Mouse (Mus musculus) ES-Bruce4 (cell line): ENCODE data around the gene Wnk2. TPM values are rescaled to one million over a fixed set of nuclear protein-coding genes. Genes with fewer than 3 reads are reported as not detected.
A peak's percentile ranks its signal among the peaks of the same experiment; 100 is the strongest.

Experiments used
- H3K27ac ChIP-seq: 2 replicates; pipeline ENCODE4 v1.5.1; 2012; ENCODE audit warnings: low read length, inconsistent platforms; ENCODE audit not compliant: insufficient read depth
- H3K27me3 ChIP-seq: 2 replicates; pipeline ENCODE4 v1.6.1; 2012; ENCODE audit warnings: mild to moderate bottlenecking, low read length, inconsistent platforms; ENCODE audit not compliant: control insufficient read depth, poor library complexity, insufficient read depth, severe bottlenecking
- H3K36me3 ChIP-seq: 2 replicates; pipeline ENCODE4 v1.6.1; 2012; ENCODE audit warnings: inconsistent platforms, mild to moderate bottlenecking, low read length, moderate library complexity; ENCODE audit not compliant: control insufficient read depth, poor library complexity, insufficient read depth, severe bottlenecking
- H3K4me1 ChIP-seq: one replicate; pipeline ENCODE4 v1.8.1; 2011; ENCODE audit warnings: low read length; ENCODE audit not compliant: control insufficient read depth, insufficient read depth
- H3K4me3 ChIP-seq: 2 replicates; pipeline ENCODE4 v1.5.1; 2011; ENCODE audit warnings: low read depth, mild to moderate bottlenecking, low read length
- H3K9ac ChIP-seq: 2 replicates; pipeline ENCODE4 v1.6.1; 2012; ENCODE audit warnings: low read depth, mild to moderate bottlenecking, inconsistent platforms; ENCODE audit not compliant: poor library complexity, severe bottlenecking
- H3K9me3 ChIP-seq: replicated peaks from 2 replicates; pipeline ENCODE4 v1.6.1; 2012; ENCODE audit warnings: mild to moderate bottlenecking, low read length, inconsistent platforms; ENCODE audit not compliant: control insufficient read depth, poor library complexity, insufficient read depth, severe bottlenecking
- CTCF ChIP-seq: IDR thresholded peaks from one replicate; pipeline ENCODE4 v1.8.1; 2011; ENCODE audit warnings: low read depth, low read length
- EP300 ChIP-seq: IDR thresholded peaks from 2 replicates; pipeline ENCODE4 v1.6.1; 2011; ENCODE audit warnings: low read depth, low read length; ENCODE audit not compliant: insufficient read depth
- POLR2A ChIP-seq: IDR thresholded peaks from one replicate; pipeline ENCODE4 v1.8.1; 2011; ENCODE audit warnings: low read length; ENCODE audit not compliant: insufficient read depth
- polyA plus RNA-seq: library from polyadenylated mRNA; stranded (reverse); fragments of >200 nt; gene quantifications from 2 replicates; pipeline ENCODE4 v1.2.4, GENCODE M21; 2011; ENCODE audit warnings: low read depth; ENCODE audit not compliant: missing spikeins, insufficient read depth, insufficient read length

Gene Wnk2
- polyA plus RNA-seq, 1 experiment: 7.9 TPM

DNA sequence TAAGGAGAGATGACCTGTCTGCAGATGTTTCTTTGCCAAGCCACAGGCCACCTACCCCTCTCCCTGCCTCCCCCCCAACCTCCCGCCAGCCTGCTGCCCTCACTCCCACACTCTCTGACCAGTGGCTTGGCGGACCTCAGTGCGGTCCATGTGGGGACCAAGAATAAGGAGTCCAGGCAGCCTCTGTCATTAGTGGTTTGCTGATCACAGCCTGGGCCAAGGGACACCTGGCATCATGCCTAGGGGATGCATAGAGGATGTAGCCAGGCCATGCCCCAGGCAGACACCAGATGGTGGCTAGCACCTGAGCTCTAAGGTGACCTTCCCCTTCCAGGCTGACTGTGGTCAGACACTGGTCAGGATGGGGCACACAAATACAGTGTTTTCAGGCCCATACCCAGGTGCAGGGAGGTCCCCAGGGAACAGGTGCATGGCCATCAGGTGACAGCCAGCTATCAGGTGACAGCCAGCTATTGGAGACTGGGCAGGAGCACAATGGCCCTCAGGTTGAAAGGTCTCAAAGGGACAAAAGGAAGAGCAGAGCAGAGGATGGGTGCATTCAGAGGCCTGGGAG lies 33.7 kb upstream of the Wnk2 start:
- Histone ChIP-seq H3K27me3 (no peaks in the 10 kb centered on the region), H3K9me3 (no peaks in the 10 kb centered on the region), H3K9ac (no peak overlapping the region), H3K4me3 (no peak overlapping the region), H3K27ac (no peak overlapping the region), H3K4me1 (peaks cover 13% of the 10 kb centered on the region), H3K36me3 (no peaks in the 10 kb centered on the region)
- TF ChIP-seq EP300: peak; percentile 98
- no peak for TF ChIP-seq POLR2A

DNA sequence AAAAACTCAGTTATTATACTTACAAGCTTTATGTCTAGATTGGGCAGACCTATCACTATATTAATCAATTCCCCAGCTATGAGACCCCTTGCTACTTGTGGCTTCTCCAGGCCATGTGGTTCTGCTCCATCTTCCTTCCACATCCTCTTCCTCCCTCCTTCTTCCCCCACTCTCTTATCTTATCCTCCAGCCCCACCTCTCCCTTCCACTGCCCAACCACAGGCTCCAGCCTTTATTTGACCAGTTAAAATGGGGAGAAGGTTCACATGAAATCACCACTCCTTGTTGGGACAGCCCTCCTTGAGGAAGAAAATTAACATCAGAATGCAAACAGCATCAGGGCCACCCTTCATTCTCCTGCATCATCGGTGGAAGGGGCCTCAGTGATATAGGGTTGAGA lies 32.9 kb upstream of the Wnk2 start:
- Histone ChIP-seq H3K4me1 (peaks cover 13% of the 10 kb centered on the region), H3K36me3 (no peaks in the 10 kb centered on the region), H3K9me3 (no peaks in the 10 kb centered on the region)

DNA sequence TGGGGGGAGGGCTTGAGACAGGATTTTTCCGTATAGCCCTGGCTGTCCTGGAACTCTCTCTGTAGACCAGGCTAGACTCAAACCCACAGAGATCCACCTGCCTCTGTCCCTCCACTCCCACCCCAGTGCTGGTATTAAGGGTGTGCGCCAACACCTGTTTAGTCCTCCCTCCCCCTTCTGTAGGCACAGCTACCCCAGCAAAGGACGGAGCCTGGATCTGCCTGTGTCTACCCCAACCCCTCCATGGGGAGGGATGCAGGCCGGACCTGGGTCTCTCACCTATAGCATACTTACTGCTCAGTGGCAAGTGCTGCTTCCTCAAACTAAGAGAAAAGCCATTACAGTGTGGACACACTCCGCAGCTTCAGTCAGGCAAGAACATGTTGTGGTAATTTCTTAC lies 32.5 kb upstream of the Wnk2 start:
- Histone ChIP-seq H3K4me3 (no peak overlapping the region), H3K27me3 (no peaks in the 10 kb centered on the region), H3K36me3 (no peaks in the 10 kb centered on the region), H3K9me3 (no peaks in the 10 kb centered on the region), H3K4me1 (peaks cover 13% of the 10 kb centered on the region), H3K9ac (no peak overlapping the region), H3K27ac (no peak overlapping the region)
- TF ChIP-seq EP300: no peak
- no peak for TF ChIP-seq POLR2A
- no peak for TF ChIP-seq CTCF

More for the DNA sequence above, 32.9 kb upstream of the Wnk2 start:
- H3K27ac ChIP-seq: no peak overlapping the region
- TF ChIP-seq CTCF (no peak), POLR2A (no peak), EP300 (no peak)
- no peak overlapping the region for H3K4me3 ChIP-seq
- H3K27me3 ChIP-seq: no peaks in the 10 kb centered on the region
- no peak overlapping the region for H3K9ac ChIP-seq

DNA sequence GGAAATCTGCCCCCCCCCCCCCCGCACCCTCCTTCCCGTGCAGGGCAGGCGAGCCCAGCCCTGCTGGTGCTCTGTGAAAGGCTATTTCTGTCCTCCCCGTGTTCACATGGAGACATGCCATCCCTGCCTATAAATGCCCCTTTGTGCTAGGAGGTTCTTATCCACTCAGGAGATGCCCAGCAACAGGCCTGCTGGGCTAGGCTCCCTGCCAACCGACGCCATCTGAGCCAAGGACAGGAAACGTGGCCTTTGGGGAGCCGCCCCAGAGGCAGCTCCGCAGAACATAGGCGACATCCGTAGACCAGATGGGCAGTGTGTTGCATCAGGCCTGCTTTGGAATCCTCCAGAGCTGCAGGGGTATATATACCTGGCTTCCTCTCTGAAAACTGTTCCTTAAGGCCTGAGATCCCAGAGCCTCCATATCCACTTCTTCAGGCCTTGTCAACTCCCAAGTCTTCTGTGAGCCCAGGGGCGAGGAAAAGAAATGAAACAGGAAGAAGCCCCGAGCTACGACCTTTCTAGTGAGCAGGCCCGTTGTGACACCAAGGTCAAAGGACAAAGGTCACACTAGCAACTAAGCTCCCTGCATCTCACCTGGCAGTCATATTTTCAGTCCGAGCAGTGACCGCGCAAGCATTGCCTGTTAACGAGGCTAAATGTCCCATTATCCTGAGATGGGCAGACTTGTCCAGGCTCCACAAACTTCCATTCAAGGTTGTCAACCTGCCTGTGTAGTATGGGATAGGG lies 31.2 kb upstream of the Wnk2 start:
- no peak overlapping the region for H3K4me3 ChIP-seq
- H3K36me3 ChIP-seq: no peaks in the 10 kb centered on the region
- H3K27me3 ChIP-seq: no peaks in the 10 kb centered on the region
- no peak overlapping the region for H3K9ac ChIP-seq
- H3K27ac ChIP-seq: no peak overlapping the region
- TF ChIP-seq CTCF (no peak), EP300 (no peak), POLR2A (no peak)
- H3K9me3 ChIP-seq: no peaks in the 10 kb centered on the region
- peaks cover 13% of the 10 kb centered on the region for H3K4me1 ChIP-seq

DNA sequence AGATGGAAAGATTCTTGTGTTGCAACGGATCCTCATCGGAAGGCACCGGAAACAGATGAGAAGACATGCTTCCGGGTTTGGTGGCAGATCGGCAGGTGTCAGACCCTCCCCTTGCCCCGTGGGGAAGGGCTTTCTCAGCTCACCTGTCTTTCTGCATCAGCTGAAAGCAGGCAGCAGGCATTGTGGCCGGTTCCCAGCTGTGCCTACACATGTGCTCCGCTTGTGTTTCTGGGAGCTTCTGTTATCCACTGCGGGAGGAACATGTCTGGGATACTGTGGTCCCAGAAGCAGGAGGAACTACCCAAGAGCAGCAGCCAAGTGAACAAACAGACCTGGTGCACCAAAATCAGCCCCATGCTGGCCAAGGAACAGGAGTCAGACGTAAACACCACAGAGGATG lies 27.7 kb upstream of the Wnk2 start:
- H3K4me3 ChIP-seq: no peak overlapping the region
- H3K9ac ChIP-seq: no peak overlapping the region

DNA sequence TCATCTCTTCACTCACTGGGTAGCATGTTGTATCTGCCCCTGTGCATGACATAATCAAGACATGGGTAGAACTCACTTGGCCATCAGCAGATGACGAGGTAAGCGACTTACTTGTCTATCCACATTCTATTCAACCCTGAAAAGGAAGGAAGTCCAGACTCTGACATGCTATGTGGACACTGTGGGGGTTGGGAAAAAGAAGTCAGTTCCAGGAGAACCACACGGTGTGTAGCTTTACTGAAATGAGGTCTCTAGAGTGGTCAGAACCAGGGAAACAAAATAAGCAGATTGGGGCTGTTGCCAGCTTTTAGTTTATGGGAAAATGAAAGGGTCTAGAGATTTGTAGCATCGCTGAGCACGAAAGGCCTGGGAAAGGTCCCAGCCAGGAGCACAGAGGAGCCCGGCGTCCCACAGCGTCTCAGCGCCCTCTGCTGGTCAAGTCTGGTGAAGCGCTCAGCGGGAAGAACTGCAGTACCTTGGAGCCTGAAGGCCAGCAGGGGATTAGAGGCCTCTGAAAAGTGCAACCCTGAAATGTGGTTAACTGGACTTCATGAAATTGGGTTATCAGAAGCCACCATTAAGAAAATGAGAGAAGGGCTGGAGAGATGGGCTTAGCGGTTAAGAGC lies 25.3 kb upstream of the Wnk2 start:
- no peak overlapping the region for H3K4me3 ChIP-seq
- no peak overlapping the region for H3K9ac ChIP-seq
- H3K27ac ChIP-seq: no peak overlapping the region
- no peak for TF ChIP-seq EP300
- TF ChIP-seq CTCF: peak; percentile 95
- no peaks in the 10 kb centered on the region for H3K27me3 ChIP-seq
- no peaks in the 10 kb centered on the region for H3K4me1 ChIP-seq
- H3K9me3 ChIP-seq: no peaks in the 10 kb centered on the region
- H3K36me3 ChIP-seq: no peaks in the 10 kb centered on the region

More for the DNA sequence above, 27.7 kb upstream of the Wnk2 start:
- H3K9me3 ChIP-seq: no peaks in the 10 kb centered on the region
- TF ChIP-seq CTCF (no peak), POLR2A (no peak), EP300 (no peak)
- H3K4me1 ChIP-seq: peaks cover 6% of the 10 kb centered on the region
- H3K36me3 ChIP-seq: no peaks in the 10 kb centered on the region
- no peaks in the 10 kb centered on the region for H3K27me3 ChIP-seq
- H3K27ac ChIP-seq: no peak overlapping the region
